Mouse (Mus musculus) megakaryocyte, embryonic 14.5 days (primary cell): ENCODE results near the gene Mrps21.
"Not testable (repeated sequence)": the region's sequence is repeated elsewhere in the genome, so short reads cannot be mapped to it uniquely, and the experiment has no call there.

Experiments
- FLI1 ChIP-seq: IDR thresholded peaks from 2 replicates; pipeline ENCODE4 v1.6.1; 2012; ENCODE audit warnings: low read length, inconsistent platforms, mixed read lengths
- GATA1 ChIP-seq: IDR thresholded peaks from 3 replicates; pipeline ENCODE4 v1.6.1; 2012; ENCODE audit warnings: mixed read lengths, low read length, inconsistent platforms, borderline replicate concordance

- not testable (repeated sequence) for TF ChIP-seq GATA1, FLI1
Measured at GRCm38 (mm10) chr3:95920532-95920931, 49.2 kb upstream of the Mrps21 start.
